Mouse (Mus musculus) spleen, adult 2 months (tissue): Measurements from ENCODE around the gene Csnk2b.

Source experiments
- CTCF ChIP-seq: fragments of 200-500 bp; IDR thresholded peaks from 2 replicates; pipeline ENCODE4 v1.5.1; 2011; ENCODE audit warnings: mild to moderate bottlenecking, inconsistent platforms; ENCODE audit not compliant: insufficient read depth, insufficient read length, insufficient replicate concordance; ENCODE audit errors: extremely low read depth
- POLR2A ChIP-seq: fragments of 200-500 bp; IDR thresholded peaks from 2 replicates; pipeline ENCODE4 v1.6.1; 2011; ENCODE audit warnings: low read depth, low read length, inconsistent platforms

- TF ChIP-seq POLR2A (no peak), CTCF (no peak)
These were observed 9.8 kb upstream of the Csnk2b start, which contains the start of gene Apom for GRCm38 (mm10) chr17:35131500-35132173.
